Mouse (Mus musculus) forebrain, embryonic 13.5 days (tissue): ENCODE results near the gene Rpp40. TPM values are rescaled to one million over a fixed set of nuclear protein-coding genes. Genes with fewer than 3 reads are reported as not detected.

Experiments used
- polyA plus RNA-seq: library from polyadenylated mRNA; unstranded; fragments of >200 nt; fragmentation: Nextera tagmentation; extraction: Ambion mirVana; gene quantifications from 2 replicates; pipeline ENCODE4 v1.2.1, GENCODE M21; 2015

Rpp40 gene
- polyA plus RNA-seq, 1 experiment from 2014 or later, result 10.5 TPM

Other genes with a start within 250 kb of the Rpp40 start
- gene Cdyl, start 246.5 kb downstream of the Rpp40 start, polyA plus RNA-seq, result 4.6 and 4.7 TPM in 2 replicates
- 1.7 and 1.8 TPM in 2 replicates for gene Ppp1r3g, start 52.5 kb upstream of the Rpp40 start, polyA plus RNA-seq
- gene Fars2, start 211.1 kb upstream of the Rpp40 start, polyA plus RNA-seq, result 31.1 and 32.6 TPM in 2 replicates
- 31.3 and 32.0 TPM in 2 replicates for gene Lyrm4, start 211.2 kb upstream of the Rpp40 start, polyA plus RNA-seq